Comparison of ENCODE assay signal across 12 mouse cellular contexts in the genomic region with DNA sequence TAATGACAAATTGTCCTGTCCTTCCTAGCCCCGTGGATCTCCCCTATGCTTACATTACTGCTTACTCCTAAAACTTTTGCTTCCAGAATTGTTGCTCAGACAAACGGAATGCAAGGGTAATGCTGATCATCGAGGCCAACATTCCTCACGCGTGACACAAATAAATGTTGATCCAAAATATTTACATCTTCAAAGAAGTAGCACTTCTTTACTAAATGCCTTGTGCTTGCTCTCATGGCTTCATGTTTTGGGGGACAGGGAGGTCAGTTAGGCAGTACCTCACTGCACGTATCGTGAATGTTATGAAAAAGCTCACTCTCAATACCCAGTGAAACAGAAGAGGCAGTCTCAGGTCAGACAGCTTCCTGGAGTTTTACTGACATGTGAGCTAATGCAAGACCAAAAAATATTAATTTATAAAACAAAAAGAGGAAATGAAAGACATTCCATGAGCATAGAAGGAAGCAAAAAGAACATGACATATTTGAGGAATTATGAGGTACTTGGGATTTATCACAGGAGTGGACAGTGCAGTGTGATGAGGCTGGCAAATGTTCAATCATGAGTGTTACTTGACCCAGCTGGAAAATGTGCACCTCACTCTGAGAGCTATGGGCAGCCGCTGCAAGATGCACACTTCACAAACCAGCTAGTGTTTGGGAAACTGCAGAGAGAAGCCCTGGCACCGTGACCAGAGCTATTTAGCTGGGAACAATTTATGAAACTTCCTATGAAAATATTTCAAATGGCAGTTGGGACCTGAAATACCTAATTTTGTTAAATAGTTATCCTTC.
DNase-seq lines count a peak whose midpoint lies in the region; ATAC-seq and TF ChIP-seq lines count a peak whose summit lies in the region.
"Had no signal": no experiment of that assay in that cellular context is flagged by ENCODE, and none has a peak within 500 bp of the region (broad histone marks: within the 10 kb centered on the region; RNA-seq: fewer than 3 reads in every experiment).

No protein-coding gene starts in this region.

- 42% methylated on average over 9 of the region's 9 CpGs for WGBS in heart, embryonic 14.5 days
- WGBS in forebrain, postnatal 0 days = 83% methylated on average over 9 of the region's 9 CpGs
- 81% methylated on average over 9 of the region's 9 CpGs for WGBS in liver, embryonic 11.5 days

- no peak for ATAC-seq in heart, embryonic 14.5 days (ENCODE audit: insufficient number of reproducible peaks, insufficient read depth, low FRiP score, low read depth)
- ATAC-seq in forebrain, postnatal 0 days = no peak
- no peak for ATAC-seq in liver, embryonic 11.5 days (replicated peaks; ENCODE audit: low FRiP score)

- no peak for TF ChIP-seq CTCF in forebrain, postnatal 0 days (IDR thresholded peaks at IDR 0.05; ENCODE audit: low read depth)

- H3K9ac ChIP-seq in heart, embryonic 14.5 days (ENCODE audit: low read length) = peak overlapping the region; percentile 30
- no peak overlapping the region for H3K9ac ChIP-seq in forebrain, postnatal 0 days
- H3K9ac ChIP-seq in liver, embryonic 11.5 days (ENCODE audit: low read depth, low read length) = no peak overlapping the region
- H3K9ac ChIP-seq: limb, embryonic 15.5 days had no signal

- H3K4me2 ChIP-seq in heart, embryonic 14.5 days (ENCODE audit: low read length) = 0 out of 2 replicates have a peak overlapping the region, but pooled peaks have one; percentile 18
- no peak overlapping the region for H3K4me2 ChIP-seq in forebrain, postnatal 0 days (ENCODE audit: low read depth)
- H3K4me2 ChIP-seq in liver, embryonic 11.5 days = no peak overlapping the region
- H3K4me2 ChIP-seq: limb, embryonic 15.5 days had no signal

- peaks cover 11% of the 10 kb centered on the region for H3K36me3 ChIP-seq in heart, embryonic 14.5 days (ENCODE audit: control insufficient read depth, insufficient read depth, low read length)
- 0 out of 2 replicates have a peak, but pooled peaks cover 7% of the 10 kb centered on the region for H3K36me3 ChIP-seq in forebrain, postnatal 0 days (ENCODE audit: insufficient read depth)
- no peaks in the 10 kb centered on the region for H3K36me3 ChIP-seq in liver, embryonic 11.5 days (ENCODE audit: control insufficient read depth, insufficient read depth, low read length)
- H3K36me3 ChIP-seq: hindbrain, embryonic 10.5 days had no signal

- H3K9me3 ChIP-seq in heart, embryonic 14.5 days (ENCODE audit: control insufficient read depth, low read length) = no peaks in the 10 kb centered on the region
- H3K9me3 ChIP-seq in forebrain, postnatal 0 days (ENCODE audit: low read length) = no peaks in the 10 kb centered on the region
- no peaks in the 10 kb centered on the region for H3K9me3 ChIP-seq in liver, embryonic 11.5 days (ENCODE audit: control insufficient read depth, low read length)
- H3K9me3 ChIP-seq: hindbrain, embryonic 10.5 days; limb, embryonic 15.5 days had no signal

- DNase-seq in adrenal gland, adult 2 months = peak; percentile 15
- DNase-seq in adrenal gland, adult 8-10 months = no peak
- peak; percentile 10 for DNase-seq in kidney, postnatal 10 days
- DNase-seq in kidney, postnatal 4 days = no peak
- peak; percentile 36 for DNase-seq in lung, postnatal 25 days (ENCODE audit: low spot score)
- no peak for DNase-seq in forebrain, postnatal 0 days
- DNase-seq in liver, embryonic 11.5 days (ENCODE audit: low spot score) = no peak
- DNase-seq: kidney, adult 18-20 months; spleen, adult 18-20 months had no signal

- peak overlapping the region; percentile 78 to 91 for H3K27ac ChIP-seq in heart, embryonic 14.5 days (replicated peaks in 1 of 2; ENCODE audit: control insufficient read depth in 1 of 2, insufficient read depth in 1 of 2, low read depth in 2 of 2, low read length in 2 of 2)
- H3K27ac ChIP-seq in forebrain, postnatal 0 days (ENCODE audit: low read depth, low read length) = no peak overlapping the region
- H3K27ac ChIP-seq in liver, embryonic 11.5 days (ENCODE audit: low read depth, low read length) = no peak overlapping the region
- H3K27ac ChIP-seq: hindbrain, embryonic 10.5 days; limb, embryonic 15.5 days had no signal

- peaks cover 6 to 24% of the 10 kb centered on the region in 2 experiments for H3K4me1 ChIP-seq in heart, embryonic 14.5 days (ENCODE audit: control insufficient read depth in 2 of 2, insufficient read depth in 2 of 2, low read length in 2 of 2)
- no peaks in the 10 kb centered on the region for H3K4me1 ChIP-seq in forebrain, postnatal 0 days (ENCODE audit: insufficient read depth)
- H3K4me1 ChIP-seq in liver, embryonic 11.5 days (replicated peaks; ENCODE audit: control insufficient read depth, insufficient read depth, low read length) = no peaks in the 10 kb centered on the region
- H3K4me1 ChIP-seq: hindbrain, embryonic 10.5 days had no signal

- no peak overlapping the region for H3K4me3 ChIP-seq in heart, embryonic 14.5 days (ENCODE audit: control insufficient read depth in 1 of 2, insufficient read depth in 1 of 2, low read depth in 1 of 2, low read length in 2 of 2)
- H3K4me3 ChIP-seq in forebrain, postnatal 0 days (ENCODE audit: low read depth, low read length) = no peak overlapping the region
- no peak overlapping the region for H3K4me3 ChIP-seq in liver, embryonic 11.5 days (ENCODE audit: low read depth, low read length)
- H3K4me3 ChIP-seq: hindbrain, embryonic 10.5 days; limb, embryonic 15.5 days had no signal

- H3K27me3 ChIP-seq in heart, embryonic 14.5 days (ENCODE audit: control insufficient read depth, insufficient read depth, low read length) = no peaks in the 10 kb centered on the region
- no peaks in the 10 kb centered on the region for H3K27me3 ChIP-seq in forebrain, postnatal 0 days (ENCODE audit: insufficient read depth, low read length)
- no peaks in the 10 kb centered on the region for H3K27me3 ChIP-seq in liver, embryonic 11.5 days (replicated peaks; ENCODE audit: control insufficient read depth, insufficient read depth, low read length)
- H3K27me3 ChIP-seq: limb, embryonic 15.5 days had no signal

Comparison
In these comparisons a context has a peak if more than half of its experiments do, and no peak if none do; other contexts are left out.
1. DNase-seq: peak in adrenal gland, adult 2 months (single experiment), kidney, postnatal 10 days (single experiment) and lung, postnatal 25 days (single experiment); none in adrenal gland, adult 8-10 months (single experiment), kidney, postnatal 4 days (0 of 2), forebrain, postnatal 0 days (single experiment) and liver, embryonic 11.5 days (single experiment).
2. H3K27ac ChIP-seq: peak in heart, embryonic 14.5 days (2 of 2); none in forebrain, postnatal 0 days (single experiment) and liver, embryonic 11.5 days (single experiment).